Mouse (Mus musculus) bone marrow, adult 2 months (tissue): ENCODE measurements around the gene Samsn1.

ENCODE experiments used
- CTCF ChIP-seq: fragments of 200-500 bp; IDR thresholded peaks from 2 replicates; pipeline ENCODE4 v1.5.1; 2011; ENCODE audit warnings: low read length, control low read depth; ENCODE audit not compliant: control insufficient read depth, insufficient read depth
- POLR2A ChIP-seq: fragments of 200-500 bp; IDR thresholded peaks from 2 replicates; pipeline ENCODE4 v1.6.1; 2011; ENCODE audit warnings: low read depth, mild to moderate bottlenecking, control low read depth, low read length, borderline replicate concordance; ENCODE audit not compliant: control insufficient read depth

- TF ChIP-seq CTCF (no peak), POLR2A (no peak)
Observed at GRCm38 (mm10) chr16:75919298-75919697, 102.8 kb downstream of the Samsn1 start.
